Mouse (Mus musculus): ENCODE measurements around the gene Aff4. TPM values are rescaled to one million over a fixed set of nuclear protein-coding genes. Genes with fewer than 3 reads are reported as not detected.
A peak's percentile ranks its signal among the peaks of the same experiment; 100 is the strongest.

Gene Aff4
- polyA plus RNA-seq, 1 experiment from 2014 or later = 80.4 TPM

DNA sequence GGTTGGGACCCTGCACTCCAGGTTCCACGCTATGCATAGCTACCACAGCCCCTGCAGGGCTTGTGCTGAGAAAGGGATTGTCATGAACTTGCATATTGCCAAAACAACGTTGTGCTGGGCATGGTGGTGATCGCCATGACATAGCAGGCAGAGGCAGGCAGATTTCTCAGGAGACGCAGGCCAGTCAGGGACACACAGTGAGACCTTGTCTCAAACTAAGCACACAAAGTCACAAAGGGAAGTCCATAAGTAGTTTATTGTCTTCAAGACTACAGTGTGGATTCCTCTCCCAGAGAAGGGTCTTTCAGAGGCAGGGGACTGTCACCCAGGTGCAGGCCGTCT is 78.1 kb downstream of the Aff4 start:
- ATAC-seq (ENCODE audit: low FRiP score, low TSS enrichment) = no peak
- H3K9me3 ChIP-seq (ENCODE audit: control insufficient read depth, low read length) = no peaks in the 10 kb centered on the region
- no peaks in the 10 kb centered on the region for H3K27me3 ChIP-seq (ENCODE audit: control insufficient read depth, insufficient read depth, low read length)
- no peak overlapping the region for H3K4me3 ChIP-seq (ENCODE audit: low read length)
- 94% methylated on average over 5 of the region's 5 CpGs for WGBS
- H3K4me1 ChIP-seq (ENCODE audit: control insufficient read depth, insufficient read depth, low read length) = peaks cover 11% of the 10 kb centered on the region; the same call in 1 of the 2 replicates
- peaks cover 10% of the 10 kb centered on the region for H3K36me3 ChIP-seq (ENCODE audit: control insufficient read depth, insufficient read depth, low read length)
- H3K4me2 ChIP-seq (replicated peaks; ENCODE audit: low read depth, low read length) = no peak overlapping the region
- H3K9ac ChIP-seq (ENCODE audit: low read depth, low read length) = no peak overlapping the region
- H3K27ac ChIP-seq (ENCODE audit: low read depth, low read length) = no peak overlapping the region

DNA sequence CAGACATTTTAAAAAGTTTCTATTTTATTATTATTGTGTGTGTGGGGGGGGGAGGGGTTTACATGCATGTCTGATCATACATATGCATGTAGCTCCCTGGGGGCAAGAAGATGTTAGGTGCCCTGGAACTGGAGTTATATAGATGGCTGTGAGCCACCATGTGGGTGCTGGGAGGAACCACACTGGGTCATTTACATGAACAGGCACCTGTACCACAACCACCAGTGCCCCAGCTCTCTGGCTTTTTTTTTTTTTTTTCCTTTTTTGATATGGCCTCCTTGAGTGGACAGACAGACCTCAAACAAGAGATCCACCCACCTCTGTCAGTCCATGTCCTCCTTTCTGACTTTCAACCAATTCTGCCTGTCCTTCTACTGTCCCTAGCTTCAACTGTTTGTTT is 78.5 kb downstream of the Aff4 start:
- no peak overlapping the region for H3K9ac ChIP-seq (ENCODE audit: low read depth, low read length)
- no peak overlapping the region; the same call in 1 of the 2 replicates for H3K4me2 ChIP-seq (replicated peaks; ENCODE audit: low read depth, low read length)

DNA sequence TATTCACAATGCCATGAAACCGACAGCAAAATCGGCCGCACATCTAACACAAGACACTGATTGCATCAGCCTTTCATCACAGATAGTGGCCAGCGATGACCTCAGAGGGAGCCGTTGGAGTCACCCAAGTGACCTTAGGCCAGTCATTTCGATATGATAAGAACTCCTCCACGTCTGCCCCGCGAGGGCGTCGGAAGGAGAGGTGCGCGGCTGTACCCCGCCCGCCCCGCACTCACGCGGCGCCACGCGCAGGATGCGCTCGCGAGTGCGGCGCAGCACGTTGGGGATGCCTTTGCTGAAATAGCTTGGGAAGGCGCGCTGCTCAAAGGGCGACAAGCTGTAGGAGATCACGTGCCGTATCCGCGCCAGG is 79.7 kb downstream of the Aff4 start:
- peaks cover 10% of the 10 kb centered on the region for H3K36me3 ChIP-seq (ENCODE audit: control insufficient read depth, insufficient read depth, low read length)
- H3K9me3 ChIP-seq (ENCODE audit: control insufficient read depth, low read length) = no peaks in the 10 kb centered on the region
- H3K27ac ChIP-seq (ENCODE audit: low read depth, low read length) = peak overlapping the region; percentile 10; the same call in 1 of the 2 replicates
- peak overlapping the region; percentile 92 for H3K9ac ChIP-seq (ENCODE audit: low read depth, low read length)
- under 1% methylated on average over 34 of the region's 34 CpGs for WGBS
- H3K4me2 ChIP-seq (replicated peaks; ENCODE audit: low read depth, low read length) = peak overlapping the region; percentile 76
- peak; percentile 43; the same call in 1 of the 2 replicates for ATAC-seq (ENCODE audit: low FRiP score, low TSS enrichment)
- H3K27me3 ChIP-seq (ENCODE audit: control insufficient read depth, insufficient read depth, low read length) = no peaks in the 10 kb centered on the region
- H3K4me1 ChIP-seq (ENCODE audit: control insufficient read depth, insufficient read depth, low read length) = peaks cover 11% of the 10 kb centered on the region; the same call in 1 of the 2 replicates
- H3K4me3 ChIP-seq (ENCODE audit: low read length) = peak overlapping the region; percentile 79

More for the DNA sequence above, 78.5 kb downstream of the Aff4 start:
- no peak for ATAC-seq (ENCODE audit: low FRiP score, low TSS enrichment)
- Histone ChIP-seq H3K36me3 (ENCODE audit: control insufficient read depth, insufficient read depth, low read length) (peaks cover 10% of the 10 kb centered on the region), H3K9me3 (ENCODE audit: control insufficient read depth, low read length) (no peaks in the 10 kb centered on the region), H3K4me1 (ENCODE audit: control insufficient read depth, insufficient read depth, low read length) (peaks cover 11% of the 10 kb centered on the region; the same call in 1 of the 2 replicates), H3K4me3 (ENCODE audit: low read length) (peak overlapping the region; percentile 79; the same call in 1 of the 2 replicates), H3K27ac (ENCODE audit: low read depth, low read length) (no peak overlapping the region), H3K27me3 (ENCODE audit: control insufficient read depth, insufficient read depth, low read length) (no peaks in the 10 kb centered on the region)

DNA sequence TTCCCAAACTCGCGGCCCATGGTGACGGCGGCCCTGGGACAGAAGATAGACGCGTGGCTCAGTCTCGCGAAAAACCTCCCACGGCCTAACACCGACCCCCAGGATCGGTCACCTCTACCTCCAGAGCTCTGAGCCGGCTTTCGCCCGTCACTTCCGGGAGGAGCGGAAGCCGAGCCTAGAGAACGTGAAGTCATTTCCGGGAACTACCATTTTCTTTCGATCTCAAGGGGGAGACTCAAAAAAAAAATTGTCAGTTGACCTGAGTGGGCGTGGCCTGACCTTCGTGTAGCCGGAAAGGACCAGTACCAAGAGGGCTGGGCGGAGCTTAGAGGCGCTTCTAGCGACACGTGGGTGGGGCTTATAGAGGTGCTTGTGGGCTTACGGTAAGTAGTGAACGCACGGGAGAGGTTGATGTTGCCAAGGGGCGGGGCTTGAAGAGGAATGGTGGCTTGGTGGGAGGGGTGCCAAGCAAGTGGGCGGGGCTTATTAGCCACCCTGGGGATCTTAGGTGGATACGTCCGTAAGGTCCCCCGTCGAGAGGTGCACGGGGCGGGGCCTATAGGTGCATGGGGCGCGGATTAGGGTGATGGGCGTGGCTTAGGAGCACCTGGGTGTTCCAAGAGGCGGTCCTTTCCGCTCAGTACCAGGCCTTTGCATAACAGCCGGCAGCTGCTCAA is 80.2 kb downstream of the Aff4 start, which contains the start of the genes Uqcrq and Gdf9:
Gene Uqcrq (minus strand): TSS at position 162 of the 677 bp plus-strand sequence.
Gene Gdf9 (plus strand): TSS at position 354 of the 677 bp plus-strand sequence.
- Histone ChIP-seq H3K9ac (ENCODE audit: low read depth, low read length) (peak within 1 kb of the TSS; percentile 92), H3K27ac (ENCODE audit: low read depth, low read length) (peak within 1 kb of the TSS; percentile 12), H3K4me1 (ENCODE audit: control insufficient read depth, insufficient read depth, low read length) (peaks cover 11% of the 10 kb centered on the region; the same call in 1 of the 2 replicates), H3K27me3 (ENCODE audit: control insufficient read depth, insufficient read depth, low read length) (no peaks in the 10 kb centered on the region), H3K36me3 (ENCODE audit: control insufficient read depth, insufficient read depth, low read length) (peaks cover 10% of the 10 kb centered on the region), H3K4me3 (ENCODE audit: low read length) (peak within 1 kb of the TSS; percentile 79), H3K9me3 (ENCODE audit: control insufficient read depth, low read length) (no peaks in the 10 kb centered on the region), H3K4me2 (replicated peaks; ENCODE audit: low read depth, low read length) (peak within 1 kb of the TSS; percentile 76)
- WGBS = under 1% methylated on average over 44 of the region's 44 CpGs
- peak; percentile 97 for ATAC-seq (ENCODE audit: low FRiP score, low TSS enrichment)

DNA sequence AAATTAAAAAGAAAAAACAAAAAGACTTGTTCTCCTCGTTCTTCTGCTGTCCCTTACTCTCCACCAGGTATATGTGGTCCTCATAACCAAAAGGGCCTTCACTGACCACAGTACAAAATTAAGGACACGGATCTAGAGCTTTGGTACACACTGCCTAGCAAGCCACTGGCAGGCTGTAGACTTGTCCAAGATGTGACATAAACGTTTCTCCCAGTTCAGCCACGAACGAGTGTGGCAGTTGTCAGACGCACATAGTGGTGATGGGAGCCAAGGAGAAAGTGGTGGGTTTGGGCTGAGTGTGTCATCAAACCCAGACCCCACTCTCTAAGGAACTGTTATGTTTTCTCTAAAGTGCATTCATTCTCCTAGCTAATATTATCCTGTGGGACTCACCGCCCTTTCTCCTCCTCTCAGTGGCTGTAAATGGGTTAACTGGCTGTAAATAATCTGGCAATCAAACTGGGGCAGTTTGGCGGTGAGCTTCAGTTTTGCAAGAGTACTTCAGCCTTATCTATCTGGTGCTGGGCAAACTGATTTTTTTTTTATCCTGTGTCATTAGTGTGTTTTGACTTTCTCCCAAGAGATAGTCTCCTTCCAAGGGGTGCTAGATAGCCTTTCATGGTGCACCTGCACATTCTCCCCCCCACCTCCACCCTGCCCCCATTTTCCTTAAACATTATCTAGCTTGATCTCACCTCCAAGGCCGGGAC is 80.9 kb downstream of the Aff4 start:
- Histone ChIP-seq H3K27me3 (ENCODE audit: control insufficient read depth, insufficient read depth, low read length) (no peaks in the 10 kb centered on the region), H3K4me3 (ENCODE audit: low read length) (peak overlapping the region; percentile 79), H3K4me1 (ENCODE audit: control insufficient read depth, insufficient read depth, low read length) (peaks cover 11% of the 10 kb centered on the region; the same call in 1 of the 2 replicates), H3K9ac (ENCODE audit: low read depth, low read length) (peak overlapping the region; percentile 35; the same call in 1 of the 2 replicates), H3K36me3 (ENCODE audit: control insufficient read depth, insufficient read depth, low read length) (peaks cover 10% of the 10 kb centered on the region), H3K27ac (ENCODE audit: low read depth, low read length) (peak overlapping the region; percentile 12; the same call in 1 of the 2 replicates), H3K9me3 (ENCODE audit: control insufficient read depth, low read length) (no peaks in the 10 kb centered on the region), H3K4me2 (replicated peaks; ENCODE audit: low read depth, low read length) (peak overlapping the region; percentile 57)
- no peak; the same call in 1 of the 2 replicates for ATAC-seq (ENCODE audit: low FRiP score, low TSS enrichment)
- WGBS = 12% methylated on average over 9 of the region's 9 CpGs

DNA sequence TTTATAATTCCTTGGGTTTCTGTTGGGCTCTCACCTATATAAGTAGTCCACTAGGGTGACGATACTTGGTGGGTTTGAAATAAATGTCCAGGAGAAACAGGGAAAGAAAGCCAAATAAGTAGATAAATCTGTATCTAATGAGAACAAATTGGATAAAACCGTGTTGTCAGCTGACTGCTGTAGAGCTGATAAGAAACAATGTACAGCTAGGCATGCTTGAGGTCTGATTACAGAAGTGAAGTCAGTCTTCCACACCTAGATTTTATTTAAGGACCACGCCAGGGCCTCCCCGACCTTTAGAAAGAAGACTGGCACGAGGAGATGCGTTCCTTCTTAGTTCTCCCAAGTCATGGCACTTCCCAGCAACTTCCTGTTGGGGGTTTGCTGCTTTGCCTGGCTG is 82.4 kb downstream of the Aff4 start:
- Histone ChIP-seq H3K4me3 (ENCODE audit: low read length) (no peak overlapping the region), H3K36me3 (ENCODE audit: control insufficient read depth, insufficient read depth, low read length) (peaks cover 9% of the 10 kb centered on the region), H3K27me3 (ENCODE audit: control insufficient read depth, insufficient read depth, low read length) (no peaks in the 10 kb centered on the region), H3K9me3 (ENCODE audit: control insufficient read depth, low read length) (no peaks in the 10 kb centered on the region), H3K4me1 (ENCODE audit: control insufficient read depth, insufficient read depth, low read length) (peaks cover 11% of the 10 kb centered on the region; the same call in 1 of the 2 replicates), H3K4me2 (replicated peaks; ENCODE audit: low read depth, low read length) (no peak overlapping the region), H3K27ac (ENCODE audit: low read depth, low read length) (no peak overlapping the region), H3K9ac (ENCODE audit: low read depth, low read length) (no peak overlapping the region)
- no peak for ATAC-seq (ENCODE audit: low FRiP score, low TSS enrichment)
- WGBS = 58% methylated on average over 6 of the region's 6 CpGs

GRCm38 (mm10) chr11:53435504-53435903 is 84.9 kb downstream of the Aff4 start:
- Histone ChIP-seq H3K4me1 (ENCODE audit: control insufficient read depth, insufficient read depth, low read length) (peaks cover 5% of the 10 kb centered on the region; the same call in 1 of the 2 replicates), H3K36me3 (ENCODE audit: control insufficient read depth, insufficient read depth, low read length) (no peaks in the 10 kb centered on the region), H3K4me2 (replicated peaks; ENCODE audit: low read depth, low read length) (no peak overlapping the region), H3K4me3 (ENCODE audit: low read length) (no peak overlapping the region), H3K27me3 (ENCODE audit: control insufficient read depth, insufficient read depth, low read length) (no peaks in the 10 kb centered on the region), H3K9me3 (ENCODE audit: control insufficient read depth, low read length) (no peaks in the 10 kb centered on the region), H3K9ac (ENCODE audit: low read depth, low read length) (no peak overlapping the region), H3K27ac (ENCODE audit: low read depth, low read length) (no peak overlapping the region)
- WGBS = 82% methylated on average over 8 of the region's 8 CpGs
- ATAC-seq (ENCODE audit: low FRiP score, low TSS enrichment) = no peak

DNA sequence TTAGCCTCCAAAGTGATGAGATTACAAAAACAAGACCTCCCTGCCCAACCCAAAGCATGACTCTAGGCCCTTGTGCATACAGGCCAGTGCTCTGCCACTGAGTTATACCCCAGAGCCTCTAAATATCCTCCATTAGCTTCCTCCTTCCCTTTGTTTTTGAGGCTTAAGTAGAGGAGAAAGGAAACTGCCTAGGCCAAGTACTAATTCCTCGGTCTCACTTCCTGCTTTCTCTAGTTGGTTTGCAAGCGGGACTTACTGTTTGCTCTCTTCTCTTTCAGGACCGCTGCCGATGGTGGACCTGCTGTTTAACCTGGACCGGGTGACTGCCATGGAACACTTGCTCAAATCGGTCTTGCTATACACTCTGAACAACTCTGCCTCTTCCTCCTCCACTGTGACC is 85.7 kb downstream of the Aff4 start:
- no peak overlapping the region for H3K9ac ChIP-seq (ENCODE audit: low read depth, low read length)
- peaks cover 4% of the 10 kb centered on the region; the same call in 1 of the 2 replicates for H3K4me1 ChIP-seq (ENCODE audit: control insufficient read depth, insufficient read depth, low read length)
- 89% methylated on average over 6 of the region's 6 CpGs for WGBS
- no peaks in the 10 kb centered on the region for H3K27me3 ChIP-seq (ENCODE audit: control insufficient read depth, insufficient read depth, low read length)
- H3K36me3 ChIP-seq (ENCODE audit: control insufficient read depth, insufficient read depth, low read length) = no peaks in the 10 kb centered on the region
- H3K4me3 ChIP-seq (ENCODE audit: low read length) = no peak overlapping the region
- no peak overlapping the region for H3K4me2 ChIP-seq (replicated peaks; ENCODE audit: low read depth, low read length)
- no peak overlapping the region for H3K27ac ChIP-seq (ENCODE audit: low read depth, low read length)
- no peaks in the 10 kb centered on the region for H3K9me3 ChIP-seq (ENCODE audit: control insufficient read depth, low read length)
- no peak for ATAC-seq (ENCODE audit: low FRiP score, low TSS enrichment)

GRCm38 (mm10) chr11:53441921-53442320 is 91.3 kb downstream of the Aff4 start:
- no peak overlapping the region for H3K4me2 ChIP-seq (replicated peaks; ENCODE audit: low read depth, low read length)
- H3K9me3 ChIP-seq (ENCODE audit: control insufficient read depth, low read length) = no peaks in the 10 kb centered on the region
- no peak for ATAC-seq (ENCODE audit: low FRiP score, low TSS enrichment)
- no peaks in the 10 kb centered on the region for H3K4me1 ChIP-seq (ENCODE audit: control insufficient read depth, insufficient read depth, low read length)
- H3K9ac ChIP-seq (ENCODE audit: low read depth, low read length) = no peak overlapping the region
- H3K27me3 ChIP-seq (ENCODE audit: control insufficient read depth, insufficient read depth, low read length) = no peaks in the 10 kb centered on the region
- no peak overlapping the region for H3K27ac ChIP-seq (ENCODE audit: low read depth, low read length)
- H3K4me3 ChIP-seq (ENCODE audit: low read length) = no peak overlapping the region
- whole genome bisulfite sequencing = 37% methylated on average over 12 of the region's 12 CpGs
- no peaks in the 10 kb centered on the region for H3K36me3 ChIP-seq (ENCODE audit: control insufficient read depth, insufficient read depth, low read length)
